Mouse (Mus musculus) left cerebral cortex, postnatal 10 days (tissue): ENCODE measurements around the gene Hormad2. TPM values are rescaled to one million over a fixed set of nuclear protein-coding genes. Genes with fewer than 3 reads are reported as not detected.

Source experiments
- DNase-seq, 2 experiments: peaks; one replicate each; pipeline ENCODE4 v3.0.0; 2021 to 2022; ENCODE audit warnings: low spot score in 2 of 2, mixed read lengths in 1 of 2; ENCODE audit errors: extremely low spot score in 1 of 2
- intact Hi-C: fragments of 180-260 bp; cut with DNase I; formaldehyde crosslinking; loops from one replicate; pipeline ENCODE4 v1.15.1; 2025
- total RNA-seq, 2 experiments: library from RNA; stranded (reverse); gene quantifications; 2 replicates each; pipeline ENCODE4 v1.2.3; 2021

Gene Hormad2
- total RNA-seq, 2 experiments from 2014 or later = not detected

DNA sequence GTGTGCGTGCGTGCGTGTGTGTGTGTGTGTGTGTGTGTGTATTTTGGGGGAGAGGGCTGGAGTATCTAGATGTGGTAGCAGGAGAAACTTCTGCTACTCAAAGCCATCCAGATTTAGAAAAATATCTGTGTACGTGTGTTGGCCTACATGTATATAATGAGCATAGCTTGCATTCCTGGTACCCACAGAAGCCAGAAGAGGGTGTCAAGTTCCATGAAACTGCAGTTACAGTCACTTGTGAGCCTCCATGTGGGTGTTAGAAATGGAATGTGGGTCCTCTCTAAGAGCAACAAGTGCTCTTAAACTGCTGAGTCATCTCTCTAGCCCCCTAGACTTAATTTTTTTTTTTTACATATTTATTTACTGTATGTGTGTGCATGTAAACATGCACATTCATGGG is 130.6 kb downstream of the Hormad2 start:
- intact Hi-C loops = no loop called here
- no peak for DNase-seq

- no peak for DNase-seq
- intact Hi-C loops = no loop called here
These were observed 131.3 kb downstream of the Hormad2 start for GRCm38 (mm10) chr11:4309613-4310012.

- intact Hi-C loops = no loop called here
- DNase-seq = peak; percentile 28 to 84
These were observed 132.1 kb downstream of the Hormad2 start for GRCm38 (mm10) chr11:4308514-4309450.

DNA sequence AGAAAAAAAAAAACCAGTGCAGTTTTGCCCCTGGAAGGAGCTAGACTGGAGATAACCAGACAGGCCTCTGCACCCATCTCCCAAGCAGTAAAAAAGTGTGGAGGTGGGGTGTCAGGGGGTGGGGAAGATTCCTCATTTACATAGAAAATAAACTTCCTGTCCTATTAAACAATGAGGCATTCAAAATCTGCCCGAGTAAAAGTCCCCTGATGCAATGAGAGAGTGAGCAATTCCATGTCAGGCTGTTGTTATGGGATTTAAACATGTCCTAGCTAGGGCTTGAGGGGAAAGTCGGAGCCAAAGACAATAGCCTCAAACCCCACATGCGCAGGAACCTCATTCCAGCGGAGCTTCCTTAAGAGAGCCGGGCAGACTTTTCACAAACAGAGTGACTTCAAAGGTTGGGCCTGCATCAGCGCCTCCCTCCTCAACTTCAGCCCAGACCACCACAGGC is 132.8 kb downstream of the Hormad2 start:
- DNase-seq = peak in 1 of 2 experiments; percentile 53
- intact Hi-C loops = no loop called here

DNA sequence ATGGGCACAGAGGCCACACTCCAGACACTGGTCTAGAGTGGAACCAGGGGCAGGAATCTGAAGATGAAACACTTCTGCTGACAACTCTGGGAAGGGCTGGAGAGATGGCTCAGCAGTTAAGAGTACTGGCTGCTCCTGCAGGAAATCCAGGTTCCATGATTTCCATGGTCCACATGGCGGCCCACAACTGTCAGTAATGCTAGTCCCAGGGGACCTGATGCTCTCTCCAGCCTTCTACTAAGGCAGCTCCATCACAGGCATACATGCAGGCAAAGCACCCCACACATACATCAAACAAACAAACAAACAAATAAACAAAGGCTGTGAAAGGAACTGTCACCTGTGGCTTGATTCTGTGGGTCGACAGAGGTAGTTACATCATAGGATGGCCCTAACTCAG is 134.8 kb downstream of the Hormad2 start:
- intact Hi-C loops = no loop called here
- peak in 1 of 2 experiments; percentile 29 for DNase-seq

GRCm38 (mm10) chr11:4305090-4305489 is 135.8 kb downstream of the Hormad2 start:
- peak in 1 of 2 experiments; percentile 14 for DNase-seq
- intact Hi-C loops = no loop called here

- intact Hi-C loops = no loop called here
- no peak for DNase-seq
These were observed 136.7 kb downstream of the Hormad2 start for GRCm38 (mm10) chr11:4304203-4304602.

GRCm38 (mm10) chr11:4303033-4303432 is 137.9 kb downstream of the Hormad2 start:
- intact Hi-C loops = no loop called here
- no peak for DNase-seq

DNA sequence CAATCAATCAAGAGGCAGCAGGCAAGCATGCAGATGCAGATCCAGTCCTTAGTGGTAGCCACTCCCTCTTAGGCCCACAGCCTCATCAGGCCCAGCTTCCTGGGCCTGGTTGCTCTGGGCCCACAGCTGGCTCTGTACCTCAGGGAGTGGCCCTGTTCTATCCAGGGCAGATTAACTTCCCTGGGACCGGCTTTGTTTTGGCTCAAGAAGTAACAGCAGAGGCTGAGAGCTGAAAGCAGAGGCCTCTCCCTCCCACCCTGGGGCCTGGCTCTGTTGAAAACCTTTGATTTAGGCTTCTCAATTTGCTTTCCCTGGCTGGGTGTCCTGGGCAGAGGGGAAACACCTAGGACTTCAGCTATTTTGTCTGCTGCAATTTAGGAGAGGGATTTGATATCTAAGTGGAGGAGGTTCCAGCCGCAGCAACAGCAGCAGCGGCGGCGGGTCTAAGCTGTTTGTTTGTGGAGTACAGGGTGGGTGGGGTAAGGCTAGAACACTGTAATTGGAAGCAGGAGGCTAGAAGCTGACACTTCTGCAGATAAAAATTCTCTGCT is 138.5 kb downstream of the Hormad2 start:
- intact Hi-C loops = no loop called here
- DNase-seq = peak in 1 of 2 experiments; percentile 40

DNA sequence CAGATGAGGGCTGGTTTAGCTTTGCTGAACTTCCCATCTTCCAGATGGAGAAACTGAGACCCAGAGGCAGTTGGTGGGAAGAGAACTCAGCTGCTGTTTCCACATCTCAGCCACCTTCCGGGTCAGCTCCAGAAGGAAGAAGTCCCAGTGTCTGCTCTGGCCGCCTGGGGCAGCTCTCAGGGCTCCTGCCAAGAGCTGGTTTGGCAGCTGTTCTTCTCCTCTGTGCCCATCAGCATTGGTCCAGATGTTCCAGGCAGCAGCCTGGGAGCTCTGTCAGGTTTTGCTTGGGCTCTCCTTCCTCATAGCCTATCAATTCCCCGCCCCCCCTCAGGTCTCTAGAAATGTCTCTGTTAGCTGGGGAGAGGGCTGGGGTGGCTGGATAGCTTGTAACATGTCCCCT is 140.2 kb downstream of the Hormad2 start:
- no peak for DNase-seq
- intact Hi-C loops = no loop called here

- intact Hi-C loops = no loop called here
These were observed 141.0 kb downstream of the Hormad2 start for GRCm38 (mm10) chr11:4299735-4300474.

GRCm38 (mm10) chr11:4299191-4299590 is 141.7 kb downstream of the Hormad2 start:
- no peak for DNase-seq
- intact Hi-C loops = no loop called here

More at GRCm38 (mm10) chr11:4299735-4300474, 141.0 kb downstream of the Hormad2 start:
- peak in 1 of 2 experiments; percentile 59 for DNase-seq

- DNase-seq = no peak
- intact Hi-C loops = no loop called here
These were observed 142.3 kb downstream of the Hormad2 start for GRCm38 (mm10) chr11:4298615-4299014.

GRCm38 (mm10) chr11:4297753-4298152 is 143.2 kb downstream of the Hormad2 start:
- intact Hi-C loops = no loop called here
- no peak for DNase-seq

DNA sequence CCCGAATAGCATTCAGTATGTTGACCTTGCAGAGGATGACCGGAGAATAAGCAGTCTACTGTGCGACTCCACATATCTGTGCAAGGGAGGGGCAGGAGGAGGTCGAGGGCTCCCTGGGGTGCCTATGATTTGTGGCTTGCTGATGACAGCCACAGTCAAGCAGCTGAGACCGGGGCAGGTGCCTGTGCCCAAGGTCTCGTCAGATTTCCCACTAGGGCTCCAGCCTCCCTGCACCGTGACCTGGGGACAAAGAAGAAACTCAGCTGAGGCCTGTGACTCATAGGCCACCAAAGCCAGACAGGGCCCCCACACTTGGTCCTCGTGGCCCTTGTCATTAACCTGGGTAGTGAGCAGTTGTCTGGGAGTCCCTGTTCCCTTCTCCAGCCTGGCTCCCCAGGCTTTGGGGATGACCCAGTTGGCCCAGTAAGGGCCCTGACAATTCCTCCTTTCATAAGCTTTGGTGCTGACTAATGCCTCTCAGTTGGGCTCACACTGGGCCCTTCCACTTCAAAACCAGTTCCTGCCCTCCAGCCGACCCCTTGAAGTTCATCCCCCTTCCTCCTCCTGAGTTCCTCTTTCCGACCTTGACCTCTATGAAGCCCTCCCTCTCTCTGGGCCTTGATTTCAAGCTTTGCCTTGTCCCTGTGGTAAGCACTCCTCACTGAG is 144.2 kb downstream of the Hormad2 start:
- DNase-seq = no peak
- intact Hi-C loops = no loop called here
